Comparison of ENCODE assay signal across 7 mouse cellular contexts in genomic region chr2:30464411-30464810, GRCm38 (mm10). TPM values are rescaled to one million over a fixed set of nuclear protein-coding genes. Genes with fewer than 3 reads are reported as not detected.
DNase-seq lines count a peak whose midpoint lies in the region; ATAC-seq and TF ChIP-seq lines count a peak whose summit lies in the region.

No protein-coding gene starts in this region.

- TF ChIP-seq EP300 in lung, postnatal 0 days (IDR thresholded peaks at IDR 0.05) = no peak
- no peak for TF ChIP-seq EP300 in liver, embryonic 14.5 days (IDR thresholded peaks at IDR 0.05; ENCODE audit: low read depth)
- no peak for TF ChIP-seq EP300 in stomach, postnatal 0 days (optimal IDR thresholded peaks at IDR 0.05)

- DNase-seq in lung, postnatal 0 days (ENCODE audit: low spot score) = peak; percentile 37
- no peak for DNase-seq in lung, postnatal 25 days (ENCODE audit: low spot score)
- DNase-seq in liver, embryonic 14.5 days (ENCODE audit: low read depth in 3 of 3, low spot score in 3 of 3) = no peak
- DNase-seq in stomach, postnatal 0 days (ENCODE audit: low spot score) = no peak
- no peak for DNase-seq in layer of hippocampus, adult 18-20 months (ENCODE audit: low spot score in 2 of 2)
- no peak for DNase-seq in gastrocnemius, postnatal 14 days

- peak overlapping the region; percentile 81 for H3K27ac ChIP-seq in lung, postnatal 0 days (ENCODE audit: low read length)
- H3K27ac ChIP-seq in forebrain, embryonic 13.5 days = no peak overlapping the region
- H3K27ac ChIP-seq in liver, embryonic 14.5 days = peak overlapping the region; percentile 25
- H3K27ac ChIP-seq in stomach, postnatal 0 days (replicated peaks) = peak overlapping the region; percentile 13

- peaks cover 6% of the 10 kb centered on the region; the same call in 1 of the 2 replicates for H3K4me1 ChIP-seq in lung, postnatal 0 days (ENCODE audit: insufficient read depth, low read depth, low read length)
- H3K4me1 ChIP-seq in forebrain, embryonic 13.5 days = peaks cover 19% of the 10 kb centered on the region
- peaks cover 3 to 12% of the 10 kb centered on the region in 2 experiments for H3K4me1 ChIP-seq in liver, embryonic 14.5 days (replicated peaks; ENCODE audit: control insufficient read depth in 2 of 2, insufficient read depth in 2 of 2, low read length in 1 of 2)
- H3K4me1 ChIP-seq in stomach, postnatal 0 days (replicated peaks; ENCODE audit: control insufficient read depth, insufficient read depth) = no peaks in the 10 kb centered on the region; the same call in none of the 2 replicates

- no peaks in the 10 kb centered on the region for H3K27me3 ChIP-seq in lung, postnatal 0 days (replicated peaks; ENCODE audit: insufficient read depth, low read length)
- H3K27me3 ChIP-seq in forebrain, embryonic 13.5 days = no peaks in the 10 kb centered on the region; the same call in 1 of the 2 replicates
- H3K27me3 ChIP-seq in liver, embryonic 14.5 days (ENCODE audit: control insufficient read depth, insufficient read depth, low read length) = peaks cover 8% of the 10 kb centered on the region
- no peaks in the 10 kb centered on the region for H3K27me3 ChIP-seq in stomach, postnatal 0 days (ENCODE audit: control insufficient read depth, insufficient read depth, low read length)

- intact Hi-C loops in gastrocnemius, postnatal 14 days (cut with DNase I; ENCODE audit: low total_unique reads) = loop anchor here (10.0 kb wide), 1 partner anchor 330 kb away; no protein-coding TSS in a partner anchor

- no peaks in the 10 kb centered on the region for H3K36me3 ChIP-seq in lung, postnatal 0 days (ENCODE audit: insufficient read depth, low read length)
- no peaks in the 10 kb centered on the region for H3K36me3 ChIP-seq in forebrain, embryonic 13.5 days (ENCODE audit: poor library complexity, severe bottlenecking)
- H3K36me3 ChIP-seq in liver, embryonic 14.5 days (replicated peaks; ENCODE audit: control insufficient read depth, insufficient read depth, low read depth) = no peaks in the 10 kb centered on the region
- H3K36me3 ChIP-seq in stomach, postnatal 0 days (ENCODE audit: control insufficient read depth, insufficient read depth, low read length) = no peaks in the 10 kb centered on the region

- H3K4me2 ChIP-seq in lung, postnatal 0 days (replicated peaks; ENCODE audit: low read depth, low read length) = peak overlapping the region; percentile 52
- H3K4me2 ChIP-seq in forebrain, embryonic 13.5 days = peak overlapping the region; percentile 54
- H3K4me2 ChIP-seq in liver, embryonic 14.5 days (ENCODE audit: low read depth) = peak overlapping the region; percentile 69
- H3K4me2 ChIP-seq in stomach, postnatal 0 days (replicated peaks; ENCODE audit: low read depth) = peak overlapping the region; percentile 57

- 33% methylated on average over 5 of the region's 5 CpGs for WGBS in lung, postnatal 0 days
- 69% methylated on average over 5 of the region's 5 CpGs for WGBS in forebrain, embryonic 13.5 days
- WGBS in liver, embryonic 14.5 days (ENCODE audit: insufficient replicate concordance) = 43% methylated on average over 5 of the region's 5 CpGs
- WGBS in stomach, postnatal 0 days = 34% methylated on average over 5 of the region's 5 CpGs

- H3K9me3 ChIP-seq in lung, postnatal 0 days (ENCODE audit: low read length) = no peaks in the 10 kb centered on the region
- no peaks in the 10 kb centered on the region for H3K9me3 ChIP-seq in forebrain, embryonic 13.5 days (replicated peaks)
- H3K9me3 ChIP-seq in liver, embryonic 14.5 days (ENCODE audit: control insufficient read depth, low read length) = no peaks in the 10 kb centered on the region
- no peaks in the 10 kb centered on the region for H3K9me3 ChIP-seq in stomach, postnatal 0 days (ENCODE audit: control insufficient read depth, low read length)

- peak overlapping the region; percentile 20; the same call in 1 of the 2 replicates for H3K4me3 ChIP-seq in lung, postnatal 0 days (ENCODE audit: low read depth, low read length)
- H3K4me3 ChIP-seq in forebrain, embryonic 13.5 days = no peak overlapping the region
- H3K4me3 ChIP-seq in liver, embryonic 14.5 days (ENCODE audit: insufficient read depth in 1 of 2, low read depth in 2 of 2, low read length in 2 of 2) = peak overlapping the region; percentile 56 to 59
- peak overlapping the region; percentile 13 for H3K4me3 ChIP-seq in stomach, postnatal 0 days (ENCODE audit: low read depth, low read length)

- TF ChIP-seq CTCF in lung, postnatal 0 days (IDR thresholded peaks at IDR 0.05) = no peak
- no peak for TF ChIP-seq CTCF in liver, embryonic 14.5 days (IDR thresholded peaks at IDR 0.05; ENCODE audit: low read depth)
- TF ChIP-seq CTCF in stomach, postnatal 0 days (IDR thresholded peaks at IDR 0.05; ENCODE audit: low read depth) = no peak

- peak; percentile 16; the same call in 1 of the 2 replicates for ATAC-seq in lung, postnatal 0 days
- no peak for ATAC-seq in forebrain, embryonic 13.5 days
- ATAC-seq in liver, embryonic 14.5 days (ENCODE audit: insufficient read depth) = no peak
- peak; percentile 1; the same call in 1 of the 2 replicates for ATAC-seq in stomach, postnatal 0 days (ENCODE audit: low FRiP score, low TSS enrichment)

- H3K9ac ChIP-seq in lung, postnatal 0 days (replicated peaks; ENCODE audit: low read depth) = no peak overlapping the region; the same call in 1 of the 2 replicates
- H3K9ac ChIP-seq in forebrain, embryonic 13.5 days = peak overlapping the region; percentile 50; the same call in 1 of the 2 replicates
- H3K9ac ChIP-seq in liver, embryonic 14.5 days (replicated peaks) = peak overlapping the region; percentile 40
- H3K9ac ChIP-seq in stomach, postnatal 0 days (ENCODE audit: low read length) = no peak overlapping the region

RNA-seq across cellular contexts. Expression of gene Ier5l, which starts 9.6 kb away (rescaled TPM):
- 3.6 and 4.0 TPM in 2 replicates for polyA plus RNA-seq in lung, postnatal 0 days (2015; fragmentation: Nextera tagmentation; extraction: Ambion mirVana)
- 1.7 and 2.6 TPM in 2 replicates for polyA plus RNA-seq in forebrain, embryonic 13.5 days (2015; fragmentation: Nextera tagmentation; extraction: Ambion mirVana)
- 0.86 and 0.90 TPM in 2 replicates for polyA plus RNA-seq in liver, embryonic 14.5 days (2012; rRNA removed)
- polyA plus RNA-seq in liver, embryonic 14.5 days (2014; fragmentation: Nextera tagmentation; extraction: Ambion mirVana) = 0.10 and 0.13 TPM in 2 replicates
- 1.8 and 4.4 TPM in 2 replicates for polyA plus RNA-seq in stomach, postnatal 0 days (2015; fragmentation: Nextera tagmentation; extraction: Ambion mirVana)
- total RNA-seq in layer of hippocampus, adult 18-20 months (2021) = 10 to 100 TPM; 15.2 to 18.0 TPM
- 1 to 10 TPM; 3.5 to 4.2 TPM for total RNA-seq in gastrocnemius, postnatal 14 days (2021)

RNA-seq across cellular contexts. Expression of gene Ptpa, which starts 48.6 kb away (rescaled TPM):
- 88.0 and 93.3 TPM in 2 replicates for polyA plus RNA-seq in lung, postnatal 0 days (2015; fragmentation: Nextera tagmentation; extraction: Ambion mirVana)
- 126 and 141 TPM in 2 replicates for polyA plus RNA-seq in forebrain, embryonic 13.5 days (2015; fragmentation: Nextera tagmentation; extraction: Ambion mirVana)
- polyA plus RNA-seq in liver, embryonic 14.5 days (2012; rRNA removed) = 78.2 and 103 TPM in 2 replicates
- polyA plus RNA-seq in liver, embryonic 14.5 days (2014; fragmentation: Nextera tagmentation; extraction: Ambion mirVana) = 63.3 and 63.5 TPM in 2 replicates
- 76.6 and 79.6 TPM in 2 replicates for polyA plus RNA-seq in stomach, postnatal 0 days (2015; fragmentation: Nextera tagmentation; extraction: Ambion mirVana)
- 100 to 1,000 TPM; 170 to 176 TPM for total RNA-seq in layer of hippocampus, adult 18-20 months (2021)
- total RNA-seq in gastrocnemius, postnatal 14 days (2021) = 10 to 100 TPM; 71.1 to 80.7 TPM

RNA-seq across cellular contexts. Expression of gene Crat, which starts 48.8 kb away (rescaled TPM):
- 36.5 and 37.4 TPM in 2 replicates for polyA plus RNA-seq in lung, postnatal 0 days (2015; fragmentation: Nextera tagmentation; extraction: Ambion mirVana)
- 16.3 and 21.0 TPM in 2 replicates for polyA plus RNA-seq in forebrain, embryonic 13.5 days (2015; fragmentation: Nextera tagmentation; extraction: Ambion mirVana)
- 14.6 and 15.0 TPM in 2 replicates for polyA plus RNA-seq in liver, embryonic 14.5 days (2012; rRNA removed)
- 27.4 and 27.9 TPM in 2 replicates for polyA plus RNA-seq in liver, embryonic 14.5 days (2014; fragmentation: Nextera tagmentation; extraction: Ambion mirVana)
- polyA plus RNA-seq in stomach, postnatal 0 days (2015; fragmentation: Nextera tagmentation; extraction: Ambion mirVana) = 22.0 and 25.9 TPM in 2 replicates
- total RNA-seq in layer of hippocampus, adult 18-20 months (2021) = 10 to 100 TPM; 45.9 to 55.6 TPM
- total RNA-seq in gastrocnemius, postnatal 14 days (2021) = 100 to 1,000 TPM; 251 to 325 TPM

Comparison
In these comparisons a context has a peak if more than half of its experiments do, and no peak if none do; other contexts are left out.
1. ATAC-seq: peak in lung, postnatal 0 days (single experiment) and stomach, postnatal 0 days (single experiment); none in forebrain, embryonic 13.5 days (single experiment) and liver, embryonic 14.5 days (single experiment).
2. H3K9ac ChIP-seq: peak in forebrain, embryonic 13.5 days (single experiment) and liver, embryonic 14.5 days (single experiment); none in lung, postnatal 0 days (single experiment) and stomach, postnatal 0 days (single experiment).
3. Peak in every context shown above with its lines, with median percentiles within 50 percentile points of each other: H3K4me2 ChIP-seq.